Mouse (Mus musculus) liver, adult 2 months (tissue): Measurements from ENCODE around the gene 2310022A10Rik.

ENCODE experiments used
- CTCF ChIP-seq: fragments of 200-500 bp; IDR thresholded peaks from 2 replicates; pipeline ENCODE4 v1.5.1; 2011; ENCODE audit warnings: low read depth, low read length, control low read depth
- POLR2A ChIP-seq: fragments of 200-500 bp; IDR thresholded peaks from 2 replicates; pipeline ENCODE4 v1.6.1; 2011; ENCODE audit warnings: low read length, control low read depth; ENCODE audit not compliant: insufficient read depth; ENCODE audit errors: extremely low read depth

GRCm38 (mm10) chr7:27543065-27543464 lies 10.0 kb upstream of the 2310022A10Rik start:
- TF ChIP-seq POLR2A (no peak), CTCF (no peak)
